Mouse (Mus musculus): ENCODE results near the gene Skint7.

DNA sequence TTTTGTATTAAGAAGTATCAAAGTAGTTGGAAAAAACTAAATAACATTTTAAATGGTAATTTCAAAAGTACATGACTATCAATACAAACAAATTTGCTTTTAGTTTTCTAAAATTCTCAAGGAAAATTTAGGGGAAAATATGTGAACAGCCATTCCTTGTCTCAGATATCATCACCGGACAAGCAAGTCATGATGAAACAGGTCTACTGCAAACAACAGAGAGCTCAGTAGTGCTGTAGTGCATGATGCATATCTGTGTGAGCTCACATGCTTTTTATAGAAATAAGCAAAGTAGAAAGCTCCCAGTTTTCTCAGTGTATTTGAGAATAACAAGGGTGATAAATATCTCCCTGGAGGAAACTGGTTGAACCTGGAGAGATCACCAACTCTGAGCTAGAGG lies at the start of gene Skint7:
- TF ChIP-seq POLR2A (IDR thresholded peaks at IDR 0.05; ENCODE audit: borderline replicate concordance, control insufficient read depth, low read depth, low read length) (no peak), CTCF (IDR thresholded peaks at IDR 0.05; ENCODE audit: control insufficient read depth, insufficient read depth, low read length) (no peak)
